Mouse (Mus musculus): ENCODE data around the gene Cdx2. TPM values are rescaled to one million over a fixed set of nuclear protein-coding genes. Genes with fewer than 3 reads are reported as not detected.

Gene Cdx2
- polyA plus RNA-seq, 1 experiment = 344 TPM

DNA sequence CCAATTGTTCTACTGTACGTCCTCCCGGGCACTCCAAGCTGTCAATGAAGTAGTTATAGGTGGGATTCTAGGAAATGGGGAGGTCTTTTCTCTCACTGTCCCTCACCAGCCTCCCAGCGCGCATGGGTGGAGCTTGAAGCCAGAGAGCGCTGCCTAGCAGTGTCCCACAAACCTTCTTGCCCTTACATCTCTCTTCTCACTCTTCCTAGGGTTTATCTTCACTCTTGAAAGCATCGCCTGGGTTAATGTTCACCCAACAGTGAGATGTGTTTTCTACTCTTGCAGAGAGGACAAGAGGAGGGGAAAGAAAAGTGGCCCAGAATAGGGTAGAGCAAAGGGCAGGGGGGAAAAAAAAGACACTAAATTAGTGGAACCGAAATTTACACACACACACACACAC is 10.3 kb upstream of the Cdx2 start:
- Histone ChIP-seq H3K27ac (ENCODE audit: insufficient read depth, low read depth, low read length) (peak overlapping the region; percentile 49; the same call in 1 of the 2 replicates), H3K4me3 (ENCODE audit: low read depth, low read length) (peak overlapping the region; percentile 17; the same call in 1 of the 2 replicates), H3K36me3 (ENCODE audit: control insufficient read depth, insufficient read depth, low read length) (no peaks in the 10 kb centered on the region), H3K4me1 (ENCODE audit: control insufficient read depth, insufficient read depth, insufficient read length, low read length) (peaks cover 8% of the 10 kb centered on the region), H3K27me3 (ENCODE audit: control insufficient read depth, insufficient read depth, low read length) (no peaks in the 10 kb centered on the region; the same call in 1 of the 2 replicates)
- 6% methylated on average over 7 of the region's 7 CpGs for WGBS
- TF ChIP-seq POLR2A (IDR thresholded peaks at IDR 0.05; ENCODE audit: low read depth, low read length) (no peak), CTCF (IDR thresholded peaks at IDR 0.05; ENCODE audit: extremely low read depth, insufficient read length, insufficient replicate concordance, low read depth, low read length) (no peak)

DNA sequence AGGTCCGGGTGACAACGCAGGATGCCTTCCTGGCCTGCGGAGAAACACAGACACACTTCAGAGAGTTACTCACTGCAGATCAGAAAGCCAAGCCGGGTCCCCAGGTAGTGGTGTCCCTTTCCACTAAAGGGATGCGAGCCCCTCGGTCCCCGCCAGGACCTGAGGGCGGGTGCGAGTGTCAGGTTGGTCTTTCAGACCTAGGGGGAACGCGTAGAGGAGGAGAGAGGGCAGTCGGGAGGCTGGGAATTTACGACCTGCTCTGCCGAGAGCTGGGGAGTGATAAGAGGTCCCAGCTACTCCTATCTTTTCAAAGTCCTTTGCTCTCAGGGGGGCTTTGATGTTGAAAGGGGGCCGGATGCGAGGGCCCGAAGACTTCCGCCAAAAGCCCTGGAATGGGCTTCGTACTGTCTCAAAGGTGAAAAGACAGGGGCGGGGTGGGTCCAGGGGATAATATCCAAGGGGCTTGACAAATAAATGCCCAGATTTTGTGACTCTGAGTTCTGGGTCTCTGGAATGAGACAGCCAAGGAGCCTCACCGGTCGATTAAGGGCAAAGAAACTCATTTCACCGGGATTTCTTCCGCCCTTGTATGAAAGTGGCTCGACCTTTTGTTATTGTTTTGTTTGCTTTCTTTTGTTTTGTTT is 8.5 kb upstream of the Cdx2 start:
- peak overlapping the region; percentile 60 for H3K4me3 ChIP-seq (ENCODE audit: low read depth, low read length)
- no peaks in the 10 kb centered on the region; the same call in 1 of the 2 replicates for H3K27me3 ChIP-seq (ENCODE audit: control insufficient read depth, insufficient read depth, low read length)
- TF ChIP-seq CTCF (IDR thresholded peaks at IDR 0.05; ENCODE audit: extremely low read depth, insufficient read length, insufficient replicate concordance, low read depth, low read length) = no peak
- TF ChIP-seq POLR2A (IDR thresholded peaks at IDR 0.05; ENCODE audit: low read depth, low read length) = peak; percentile 12; the same call in 1 of the 2 replicates
- WGBS = 2% methylated on average over 25 of the region's 25 CpGs
- H3K4me1 ChIP-seq (ENCODE audit: control insufficient read depth, insufficient read depth, insufficient read length, low read length) = peaks cover 12% of the 10 kb centered on the region
- no peaks in the 10 kb centered on the region for H3K36me3 ChIP-seq (ENCODE audit: control insufficient read depth, insufficient read depth, low read length)
- peak overlapping the region; percentile 92 for H3K27ac ChIP-seq (ENCODE audit: insufficient read depth, low read depth, low read length)

DNA sequence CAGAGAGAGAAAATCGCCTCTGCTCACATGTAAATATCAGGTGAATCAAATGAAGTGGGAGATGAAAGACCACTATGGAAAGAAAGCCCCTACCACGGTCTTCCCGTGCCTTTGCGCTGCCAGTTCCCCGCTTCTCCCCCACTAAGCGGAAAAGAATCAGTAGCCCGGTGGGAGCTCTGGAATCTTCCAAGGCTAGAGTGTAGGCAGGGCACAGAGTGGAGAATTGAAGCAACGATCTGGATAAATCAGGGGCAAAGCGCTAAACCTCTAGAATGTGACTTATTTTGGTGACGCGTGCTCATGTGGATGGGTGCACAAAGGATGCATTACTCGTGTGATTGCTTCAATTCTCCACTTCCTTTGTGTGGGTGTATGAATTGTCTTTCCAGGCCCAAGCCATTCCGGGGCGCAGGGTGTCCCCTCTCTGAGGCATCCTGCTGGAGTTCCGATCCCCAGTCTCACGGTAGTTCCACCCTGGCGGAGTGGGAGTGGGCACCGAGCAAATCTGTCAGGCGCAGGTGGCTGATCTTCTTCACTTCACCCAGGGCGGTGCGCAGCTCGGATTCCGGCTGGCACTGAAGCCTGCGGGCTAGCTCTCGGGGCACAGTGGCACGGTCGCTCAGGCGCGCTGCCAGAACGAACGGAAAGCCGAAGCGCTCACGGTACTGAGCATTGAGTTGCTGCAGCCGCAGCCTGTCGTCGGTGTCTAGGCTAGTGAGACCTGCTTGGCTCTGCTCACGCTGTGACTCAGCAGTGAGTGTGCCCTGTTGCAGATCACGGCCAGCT is 7.8 kb upstream of the Cdx2 start:
- H3K4me3 ChIP-seq (ENCODE audit: low read depth, low read length) = peak overlapping the region; percentile 60
- H3K36me3 ChIP-seq (ENCODE audit: control insufficient read depth, insufficient read depth, low read length) = no peaks in the 10 kb centered on the region
- peak overlapping the region; percentile 92 for H3K27ac ChIP-seq (ENCODE audit: insufficient read depth, low read depth, low read length)
- no peaks in the 10 kb centered on the region; the same call in 1 of the 2 replicates for H3K27me3 ChIP-seq (ENCODE audit: control insufficient read depth, insufficient read depth, low read length)
- 1% methylated on average over 39 of the region's 39 CpGs for WGBS
- TF ChIP-seq POLR2A (IDR thresholded peaks at IDR 0.05; ENCODE audit: low read depth, low read length) (no peak), CTCF (IDR thresholded peaks at IDR 0.05; ENCODE audit: extremely low read depth, insufficient read length, insufficient replicate concordance, low read depth, low read length) (no peak)
- peaks cover 19% of the 10 kb centered on the region for H3K4me1 ChIP-seq (ENCODE audit: control insufficient read depth, insufficient read depth, insufficient read length, low read length)

DNA sequence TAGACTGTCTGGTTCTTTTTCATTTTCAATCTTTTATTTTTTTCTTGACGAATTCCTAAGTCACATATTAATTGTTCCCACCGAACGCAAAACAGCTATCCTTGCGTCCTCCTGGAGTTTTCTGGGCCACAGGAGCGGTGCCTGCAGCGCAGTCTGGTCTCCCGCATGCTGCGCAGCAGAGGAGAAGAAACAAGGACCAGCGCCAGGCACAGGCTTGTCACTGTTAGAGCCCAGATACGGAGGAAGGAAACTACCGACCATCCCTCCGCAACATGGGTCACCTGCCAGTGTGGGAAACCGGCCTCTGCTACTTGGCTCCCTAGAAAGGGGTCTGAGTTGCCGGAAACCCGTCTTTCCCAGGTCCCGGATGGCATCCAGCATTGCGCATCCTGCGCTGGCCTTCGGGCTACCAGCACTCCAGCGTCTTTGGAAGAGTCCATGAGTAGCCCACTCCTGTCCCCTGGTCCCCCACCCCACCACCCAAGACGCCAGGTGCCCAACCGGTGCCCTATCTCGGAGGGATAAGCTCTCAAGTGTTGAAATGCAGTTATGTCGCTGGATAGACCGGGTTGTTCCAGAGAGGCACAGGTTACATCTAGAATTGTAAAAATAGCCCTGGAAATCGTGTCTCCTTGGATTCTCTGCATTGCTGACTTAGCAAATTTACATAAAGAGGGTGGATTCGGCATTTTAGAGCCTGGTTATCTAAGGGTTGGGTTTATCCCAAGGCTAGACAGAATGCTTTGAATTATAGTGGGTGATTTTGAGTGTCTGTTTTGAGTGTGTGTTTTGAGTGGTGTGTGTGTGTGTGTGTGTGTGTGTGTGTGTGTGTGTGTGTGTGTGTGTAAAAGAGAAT is 6.0 kb upstream of the Cdx2 start:
- H3K4me1 ChIP-seq (ENCODE audit: control insufficient read depth, insufficient read depth, insufficient read length, low read length) = peaks cover 29% of the 10 kb centered on the region
- peak overlapping the region; percentile 48 for H3K27ac ChIP-seq (ENCODE audit: insufficient read depth, low read depth, low read length)
- WGBS = 4% methylated on average over 27 of the region's 27 CpGs
- TF ChIP-seq POLR2A (IDR thresholded peaks at IDR 0.05; ENCODE audit: low read depth, low read length) (no peak), CTCF (IDR thresholded peaks at IDR 0.05; ENCODE audit: extremely low read depth, insufficient read length, insufficient replicate concordance, low read depth, low read length) (no peak)
- H3K36me3 ChIP-seq (ENCODE audit: control insufficient read depth, insufficient read depth, low read length) = no peaks in the 10 kb centered on the region
- H3K4me3 ChIP-seq (ENCODE audit: low read depth, low read length) = peak overlapping the region; percentile 59
- no peaks in the 10 kb centered on the region; the same call in 1 of the 2 replicates for H3K27me3 ChIP-seq (ENCODE audit: control insufficient read depth, insufficient read depth, low read length)

DNA sequence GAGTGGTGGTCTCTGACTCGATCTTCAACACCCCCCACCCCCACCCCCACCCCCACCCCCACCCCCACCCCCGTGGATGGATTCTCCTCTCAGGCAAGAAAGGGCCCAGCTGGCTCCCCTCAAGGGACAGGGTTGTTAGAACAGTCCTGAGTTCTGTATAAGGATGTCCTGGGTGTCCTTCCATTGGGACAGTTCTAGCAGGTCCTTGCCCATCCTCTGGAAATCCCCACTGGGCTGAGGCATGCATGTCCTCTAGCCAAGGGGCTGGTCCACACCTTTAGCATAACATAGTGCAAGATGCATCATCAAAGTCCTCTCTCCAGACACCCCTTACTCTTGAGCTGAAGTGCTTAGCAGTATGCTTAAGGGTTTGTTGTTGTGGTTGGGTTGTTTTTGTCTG is 2.7 kb upstream of the Cdx2 start:
- H3K4me3 ChIP-seq (ENCODE audit: low read depth, low read length) = no peak overlapping the region
- peaks cover 21% of the 10 kb centered on the region; the same call in 1 of the 2 replicates for H3K4me1 ChIP-seq (ENCODE audit: control insufficient read depth, insufficient read depth, insufficient read length, low read length)
- H3K27me3 ChIP-seq (ENCODE audit: control insufficient read depth, insufficient read depth, low read length) = no peaks in the 10 kb centered on the region
- WGBS = 0% methylated on average over 2 of the region's 2 CpGs
- TF ChIP-seq POLR2A (IDR thresholded peaks at IDR 0.05; ENCODE audit: low read depth, low read length) (no peak), CTCF (IDR thresholded peaks at IDR 0.05; ENCODE audit: extremely low read depth, insufficient read length, insufficient replicate concordance, low read depth, low read length) (no peak)
- H3K27ac ChIP-seq (ENCODE audit: insufficient read depth, low read depth, low read length) = peak overlapping the region; percentile 37
- peaks cover 2% of the 10 kb centered on the region; the same call in 1 of the 2 replicates for H3K36me3 ChIP-seq (ENCODE audit: control insufficient read depth, insufficient read depth, low read length)

DNA sequence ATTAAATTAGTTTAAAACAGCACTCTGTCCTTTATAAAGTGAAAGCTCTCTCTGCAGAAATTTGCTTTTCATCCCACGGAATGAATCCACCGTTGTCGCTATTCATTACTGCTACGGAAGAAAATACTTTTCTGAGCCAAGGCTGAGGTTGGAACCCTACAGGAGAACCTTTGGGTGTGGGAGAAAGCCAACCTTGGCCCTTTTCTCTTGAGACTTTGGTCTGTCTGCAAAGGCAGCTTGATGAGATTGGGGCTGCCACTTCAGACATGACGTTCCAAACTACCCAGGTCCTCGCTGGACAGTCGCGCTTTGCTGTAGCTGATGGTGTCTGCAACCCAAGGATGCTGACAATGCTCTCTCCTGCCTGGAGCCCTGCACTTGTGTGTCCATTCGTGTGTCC is 1.4 kb upstream of the Cdx2 start:
- 11% methylated on average over 9 of the region's 9 CpGs for WGBS
- no peaks in the 10 kb centered on the region for H3K27me3 ChIP-seq (ENCODE audit: control insufficient read depth, insufficient read depth, low read length)
- H3K4me3 ChIP-seq (ENCODE audit: low read depth, low read length) = peak overlapping the region; percentile 34
- H3K27ac ChIP-seq (ENCODE audit: insufficient read depth, low read depth, low read length) = peak overlapping the region; percentile 60
- peaks cover 7% of the 10 kb centered on the region; the same call in 1 of the 2 replicates for H3K36me3 ChIP-seq (ENCODE audit: control insufficient read depth, insufficient read depth, low read length)
- H3K4me1 ChIP-seq (ENCODE audit: control insufficient read depth, insufficient read depth, insufficient read length, low read length) = peaks cover 21% of the 10 kb centered on the region; the same call in 1 of the 2 replicates
- TF ChIP-seq CTCF (IDR thresholded peaks at IDR 0.05; ENCODE audit: extremely low read depth, insufficient read length, insufficient replicate concordance, low read depth, low read length) (no peak), POLR2A (IDR thresholded peaks at IDR 0.05; ENCODE audit: low read depth, low read length) (no peak)

Data from small intestine, adult 2 months (tissue).